Mouse (Mus musculus) heart, adult 2 months (tissue): ENCODE results near the gene Golga5. TPM values are rescaled to one million over a fixed set of nuclear protein-coding genes. Genes with fewer than 3 reads are reported as not detected.

Source experiments
- DNase-seq, 2 experiments: peaks; one replicate each; pipeline ENCODE4 v3.0.0; 2021
- H3K27ac ChIP-seq: fragments of 200-600 bp; 2 replicates; pipeline ENCODE4 v1.8.1; 2022
- H3K27me3 ChIP-seq: fragments of 200-500 bp; 2 replicates; pipeline ENCODE4 v1.6.1; 2012; ENCODE audit warnings: mild to moderate bottlenecking, low read length, inconsistent platforms, mixed read lengths; ENCODE audit not compliant: control insufficient read depth, insufficient read depth
- H3K36me3 ChIP-seq: fragments of 200-500 bp; 2 replicates; pipeline ENCODE4 v1.6.1; 2012; ENCODE audit warnings: low read length, inconsistent platforms; ENCODE audit not compliant: control insufficient read depth, insufficient read depth
- H3K4me1 ChIP-seq: fragments of 200-500 bp; 2 replicates; pipeline ENCODE4 v1.6.1; 2011; ENCODE audit warnings: low read length; ENCODE audit not compliant: control insufficient read depth, insufficient read depth
- H3K4me3 ChIP-seq: fragments of 200-600 bp; 2 replicates; pipeline ENCODE4 v1.8.1; 2022
- H3K79me2 ChIP-seq: fragments of 200-500 bp; replicated peaks from 2 replicates; pipeline ENCODE4 v1.6.1; 2012; ENCODE audit warnings: mild to moderate bottlenecking, inconsistent platforms, low read length, moderate library complexity, mixed read lengths; ENCODE audit not compliant: control insufficient read depth, insufficient read depth
- H3K9ac ChIP-seq: fragments of 200-500 bp; 2 replicates; pipeline ENCODE4 v1.6.1; 2012; ENCODE audit warnings: low read depth, mild to moderate bottlenecking, control low read depth, inconsistent platforms, low read length, mixed read lengths
- CTCF ChIP-seq: fragments of 200-600 bp; IDR thresholded peaks from 2 replicates; pipeline ENCODE4 v1.8.1; 2022; ENCODE audit warnings: antibody characterized with exemption, mild to moderate bottlenecking, moderate library complexity
- EP300 ChIP-seq: fragments of 200-500 bp; IDR thresholded peaks from 2 replicates; pipeline ENCODE4 v1.6.1; 2011; ENCODE audit warnings: low read depth, low read length, control low read depth; ENCODE audit not compliant: insufficient read depth
- POLR2A ChIP-seq: fragments of 200-500 bp; IDR thresholded peaks from 2 replicates; pipeline ENCODE4 v1.6.1; 2011; ENCODE audit warnings: mild to moderate bottlenecking, low read depth, low read length, control low read depth; ENCODE audit not compliant: insufficient read depth
- WGBS: fragments of 180-500 bp; shearing (Covaris S2); methylation state at CpG from one replicate; pipeline ENCODE4 v1.1.7; 2018; 5-methylcytosine and 5-hydroxymethylcytosine counted together
- intact Hi-C: fragments of 180-260 bp; cut with DNase I; formaldehyde crosslinking; loops from one replicate; pipeline ENCODE4 v1.15.1; 2025
- polyA plus RNA-seq: library from polyadenylated mRNA; depleted of rRNA; stranded (reverse); fragments of >200 nt; gene quantifications from 2 replicates; pipeline ENCODE4 v1.2.3, GENCODE M21; 2012
- total RNA-seq, 2 experiments: library from RNA; stranded (reverse); gene quantifications; 2 replicates each; pipeline ENCODE4 v1.2.3; 2021

Gene Golga5
- total and polyA plus RNA-seq, 3 experiments: 10.1 to 28.0 (median 25.1) TPM

GRCm38 (mm10) chr12:102517647-102518046 is 48.7 kb downstream of the Golga5 start:
- Histone ChIP-seq H3K4me3 (no peak overlapping the region), H3K9ac (no peak overlapping the region), H3K4me1 (no peaks in the 10 kb centered on the region; the same call in 1 of the 2 replicates), H3K27ac (no peak overlapping the region), H3K36me3 (no peaks in the 10 kb centered on the region), H3K79me2 (no peaks in the 10 kb centered on the region), H3K27me3 (no peaks in the 10 kb centered on the region)
- intact Hi-C loops: no loop called here
- TF ChIP-seq POLR2A: no peak
- no peak for DNase-seq
- 76% methylated on average over 13 of the region's 13 CpGs for WGBS

GRCm38 (mm10) chr12:102519929-102520720 is 51.2 kb downstream of the Golga5 start:
- Histone ChIP-seq H3K36me3 (no peaks in the 10 kb centered on the region), H3K9ac (no peak overlapping the region), H3K79me2 (no peaks in the 10 kb centered on the region), H3K4me3 (no peak overlapping the region), H3K27me3 (no peaks in the 10 kb centered on the region), H3K27ac (no peak overlapping the region), H3K4me1 (no peaks in the 10 kb centered on the region; the same call in 1 of the 2 replicates)
- TF ChIP-seq CTCF (no peak), POLR2A (no peak), EP300 (no peak)
- no peak for DNase-seq
- intact Hi-C loops: no loop called here
- 86% methylated on average over 12 of the region's 12 CpGs for WGBS

- H3K4me1 ChIP-seq: no peaks in the 10 kb centered on the region; the same call in 1 of the 2 replicates
- H3K36me3 ChIP-seq: no peaks in the 10 kb centered on the region
- DNase-seq: peak; percentile 28 to 33
- no peak overlapping the region for H3K9ac ChIP-seq
- WGBS: 22% methylated on average over 13 of the region's 13 CpGs
- no peak for TF ChIP-seq POLR2A
- TF ChIP-seq CTCF: no peak
- TF ChIP-seq EP300: no peak
- intact Hi-C loops: no loop called here
- H3K79me2 ChIP-seq: no peaks in the 10 kb centered on the region
- H3K27me3 ChIP-seq: no peaks in the 10 kb centered on the region
- no peak overlapping the region for H3K27ac ChIP-seq
- no peak overlapping the region for H3K4me3 ChIP-seq
These were observed 52.9 kb downstream of the Golga5 start for GRCm38 (mm10) chr12:102521777-102522319.

GRCm38 (mm10) chr12:102524216-102524615 is 55.3 kb downstream of the Golga5 start:
- Histone ChIP-seq H3K36me3 (no peaks in the 10 kb centered on the region), H3K27ac (no peak overlapping the region), H3K27me3 (no peaks in the 10 kb centered on the region), H3K79me2 (no peaks in the 10 kb centered on the region), H3K9ac (no peak overlapping the region), H3K4me1 (no peaks in the 10 kb centered on the region; the same call in 1 of the 2 replicates), H3K4me3 (no peak overlapping the region)
- TF ChIP-seq CTCF: no peak
- no peak for TF ChIP-seq EP300
- no peak for TF ChIP-seq POLR2A
- no peak for DNase-seq
- WGBS: 34% methylated on average over 3 of the region's 3 CpGs
- intact Hi-C loops: no loop called here

- no peak overlapping the region for H3K4me3 ChIP-seq
- intact Hi-C loops: loop anchor here (5.0 kb wide), 1 partner anchor 193 kb away; no protein-coding TSS in a partner anchor
- H3K27me3 ChIP-seq: no peaks in the 10 kb centered on the region
- no peak overlapping the region for H3K9ac ChIP-seq
- 20% methylated on average over 6 of the region's 6 CpGs for WGBS
- peak; percentile 14 to 25 for DNase-seq
- H3K79me2 ChIP-seq: no peaks in the 10 kb centered on the region
- H3K36me3 ChIP-seq: no peaks in the 10 kb centered on the region
- no peak overlapping the region for H3K27ac ChIP-seq
- H3K4me1 ChIP-seq: no peaks in the 10 kb centered on the region; the same call in 1 of the 2 replicates
- TF ChIP-seq CTCF (peak; percentile 65), POLR2A (no peak), EP300 (no peak)
These were observed 55.8 kb downstream of the Golga5 start for GRCm38 (mm10) chr12:102524760-102525159.

GRCm38 (mm10) chr12:102527989-102528388 is 59.1 kb downstream of the Golga5 start:
- Histone ChIP-seq H3K4me3 (no peak overlapping the region), H3K4me1 (peaks cover 2% of the 10 kb centered on the region; the same call in 1 of the 2 replicates), H3K27me3 (no peaks in the 10 kb centered on the region), H3K79me2 (no peaks in the 10 kb centered on the region), H3K9ac (no peak overlapping the region), H3K27ac (no peak overlapping the region), H3K36me3 (no peaks in the 10 kb centered on the region)
- WGBS: 66% methylated on average over 5 of the region's 5 CpGs
- intact Hi-C loops: loop anchor here (5.0 kb wide), 1 partner anchor 189 kb away; no protein-coding TSS in a partner anchor
- DNase-seq: no peak
- no peak for TF ChIP-seq CTCF
- no peak for TF ChIP-seq EP300
- TF ChIP-seq POLR2A: no peak
